Mouse (Mus musculus) cortical plate, adult 2 months (tissue): ENCODE data around the gene Kcnip4. TPM values are rescaled to one million over a fixed set of nuclear protein-coding genes. Genes with fewer than 3 reads are reported as not detected.

ENCODE experiments used
- H3K27ac ChIP-seq: fragments of 200-500 bp; 2 replicates; pipeline ENCODE4 v1.5.1; 2012; ENCODE audit warnings: low read length, control low read depth, inconsistent platforms; ENCODE audit not compliant: insufficient read depth
- H3K4me1 ChIP-seq: fragments of 200-500 bp; 2 replicates; pipeline ENCODE4 v1.6.1; 2011; ENCODE audit warnings: low read length; ENCODE audit not compliant: control insufficient read depth, insufficient read depth
- H3K4me3 ChIP-seq: fragments of 200-500 bp; 2 replicates; pipeline ENCODE4 v1.5.1; 2011; ENCODE audit warnings: mild to moderate bottlenecking, low read length, control low read depth; ENCODE audit not compliant: insufficient read depth
- CTCF ChIP-seq: fragments of 200-500 bp; IDR thresholded peaks from 2 replicates; pipeline ENCODE4 v1.5.1; 2011; ENCODE audit warnings: mild to moderate bottlenecking, control low read depth, low read length; ENCODE audit not compliant: insufficient read depth; ENCODE audit errors: extremely low read depth
- POLR2A ChIP-seq: fragments of 200-500 bp; IDR thresholded peaks from 2 replicates; pipeline ENCODE4 v1.6.1; 2011; ENCODE audit warnings: mild to moderate bottlenecking, low read length, control low read depth; ENCODE audit not compliant: insufficient read depth; ENCODE audit errors: extremely low read depth
- polyA plus RNA-seq: library from polyadenylated mRNA; depleted of rRNA; stranded (reverse); fragments of >200 nt; gene quantifications from 2 replicates; pipeline ENCODE4 v1.2.3, GENCODE M21; 2012

The Kcnip4 gene
- polyA plus RNA-seq, 1 experiment: 54.9 TPM

GRCm38 (mm10) chr5:48997359-48997758, 527.3 kb downstream of the Kcnip4 start:
- TF ChIP-seq CTCF (no peak), POLR2A (no peak)
- Histone ChIP-seq H3K4me3 (no peak overlapping the region), H3K27ac (no peak overlapping the region), H3K4me1 (no peaks in the 10 kb centered on the region)

- Histone ChIP-seq H3K4me3 (no peak overlapping the region), H3K27ac (no peak overlapping the region), H3K4me1 (no peaks in the 10 kb centered on the region)
- TF ChIP-seq POLR2A (no peak), CTCF (no peak)
Measured at GRCm38 (mm10) chr5:48989145-48989659, 535.5 kb downstream of the Kcnip4 start.

GRCm38 (mm10) chr5:48942378-48943088, 582.2 kb downstream of the Kcnip4 start:
- no peak overlapping the region for H3K27ac ChIP-seq
- H3K4me1 ChIP-seq: no peaks in the 10 kb centered on the region
- H3K4me3 ChIP-seq: no peak overlapping the region
- no peak for TF ChIP-seq POLR2A
- TF ChIP-seq CTCF: no peak

- Histone ChIP-seq H3K27ac (no peak overlapping the region), H3K4me3 (no peak overlapping the region), H3K4me1 (no peaks in the 10 kb centered on the region)
- TF ChIP-seq CTCF: no peak
Measured at GRCm38 (mm10) chr5:48931881-48932280, 592.8 kb downstream of the Kcnip4 start.

- H3K4me3 ChIP-seq: peak overlapping the region; percentile 39; the same call in 1 of the 2 replicates
- no peak for TF ChIP-seq POLR2A
- TF ChIP-seq CTCF: no peak
- H3K27ac ChIP-seq: no peak overlapping the region
- no peaks in the 10 kb centered on the region; the same call in 1 of the 2 replicates for H3K4me1 ChIP-seq
Measured at GRCm38 (mm10) chr5:48890216-48890615, 634.5 kb downstream of the Kcnip4 start.

GRCm38 (mm10) chr5:48889395-48890194, 635.1 kb downstream of the Kcnip4 start:
- TF ChIP-seq CTCF: no peak
- TF ChIP-seq POLR2A: no peak
- Histone ChIP-seq H3K4me1 (no peaks in the 10 kb centered on the region; the same call in 1 of the 2 replicates), H3K27ac (no peak overlapping the region), H3K4me3 (peak overlapping the region; percentile 39)

- H3K4me1 ChIP-seq: no peaks in the 10 kb centered on the region
- TF ChIP-seq POLR2A (no peak), CTCF (no peak)
Measured at GRCm38 (mm10) chr5:48878081-48878480, 646.6 kb downstream of the Kcnip4 start.

GRCm38 (mm10) chr5:48864268-48864967, 660.3 kb downstream of the Kcnip4 start:
- no peak overlapping the region for H3K4me3 ChIP-seq
- no peak overlapping the region for H3K27ac ChIP-seq
- no peak for TF ChIP-seq CTCF
- no peak for TF ChIP-seq POLR2A
- H3K4me1 ChIP-seq: no peaks in the 10 kb centered on the region

More at GRCm38 (mm10) chr5:48878081-48878480, 646.6 kb downstream of the Kcnip4 start:
- no peak overlapping the region for H3K4me3 ChIP-seq
- no peak overlapping the region for H3K27ac ChIP-seq

GRCm38 (mm10) chr5:48840971-48841370, 683.7 kb downstream of the Kcnip4 start:
- Histone ChIP-seq H3K27ac (no peak overlapping the region), H3K4me3 (no peak overlapping the region), H3K4me1 (no peaks in the 10 kb centered on the region)
- TF ChIP-seq POLR2A (no peak), CTCF (no peak)
